In genomic region chr13:40737099-40737498, GRCm38 (mm10) we compare ENCODE assay signal across 14 mouse cellular contexts. TPM values are rescaled to one million over a fixed set of nuclear protein-coding genes. Genes with fewer than 3 reads are reported as not detected.
A peak's percentile ranks its signal among the peaks of the same experiment; 100 is the strongest.
DNase-seq lines count a peak whose midpoint lies in the region; ATAC-seq lines count a peak whose summit lies in the region.
"Had no signal": no experiment of that assay in that cellular context is flagged by ENCODE, and none has a peak within 500 bp of the region (broad histone marks: within the 10 kb centered on the region; RNA-seq: fewer than 3 reads in every experiment).

No protein-coding gene starts in this region.

- H3K36me3 ChIP-seq in midbrain, embryonic 10.5 days, result no peaks in the 10 kb centered on the region
- H3K36me3 ChIP-seq in midbrain, embryonic 16.5 days (ENCODE audit: control insufficient read depth, insufficient read depth, low read length), result no peaks in the 10 kb centered on the region
- H3K36me3 ChIP-seq in limb, embryonic 10.5 days, result no peaks in the 10 kb centered on the region
- H3K36me3 ChIP-seq in neural tube, embryonic 11.5 days (ENCODE audit: control insufficient read depth, insufficient read depth, low read length), result no peaks in the 10 kb centered on the region
- H3K36me3 ChIP-seq: midbrain, embryonic 15.5 days had no signal

- no peak for ATAC-seq in midbrain, embryonic 16.5 days
- no peak for ATAC-seq in neural tube, embryonic 11.5 days (ENCODE audit: insufficient read depth, low FRiP score, low TSS enrichment)

- WGBS in midbrain, embryonic 10.5 days, result 2% methylated on average over 15 of the region's 15 CpGs
- WGBS in midbrain, embryonic 16.5 days, result 3% methylated on average over 15 of the region's 15 CpGs
- 2% methylated on average over 15 of the region's 15 CpGs for WGBS in limb, embryonic 10.5 days
- 1% methylated on average over 15 of the region's 15 CpGs for WGBS in neural tube, embryonic 11.5 days

- H3K4me3 ChIP-seq in midbrain, embryonic 10.5 days, result no peak overlapping the region
- no peak overlapping the region for H3K4me3 ChIP-seq in midbrain, embryonic 16.5 days (ENCODE audit: low read depth, low read length)
- H3K4me3 ChIP-seq in limb, embryonic 10.5 days, result peak overlapping the region; percentile 38
- H3K4me3 ChIP-seq in neural tube, embryonic 11.5 days (ENCODE audit: low read depth, low read length), result no peak overlapping the region
- H3K4me3 ChIP-seq: midbrain, embryonic 15.5 days had no signal

- peak; percentile 79 for DNase-seq in heart, adult 11 months
- DNase-seq in heart, adult 8-10 months (ENCODE audit: low spot score), result no peak
- peak; percentile 48 for DNase-seq in midbrain, embryonic 10.5 days (ENCODE audit: low spot score)
- peak; percentile 59 for DNase-seq in limb, embryonic 10.5 days (ENCODE audit: low spot score)
- peak; percentile 47 for DNase-seq in neural tube, embryonic 11.5 days (ENCODE audit: low spot score)
- no peak for DNase-seq in frontal cortex, postnatal 25 days (ENCODE audit: low spot score in 2 of 2)
- DNase-seq in adrenal gland, postnatal 4 days (ENCODE audit: low spot score in 2 of 2), result no peak
- DNase-seq: cerebellum, adult 9-11 months; heart, adult 18-20 months; heart, postnatal 10 days; lung, postnatal 10 days had no signal

- H3K27ac ChIP-seq in midbrain, embryonic 10.5 days (replicated peaks), result no peak overlapping the region
- H3K27ac ChIP-seq in midbrain, embryonic 16.5 days (ENCODE audit: low read length), result no peak overlapping the region
- no peak overlapping the region for H3K27ac ChIP-seq in limb, embryonic 10.5 days
- no peak overlapping the region for H3K27ac ChIP-seq in neural tube, embryonic 11.5 days (ENCODE audit: low read depth, low read length)
- H3K27ac ChIP-seq: liver, embryonic 14.5 days; midbrain, embryonic 15.5 days had no signal

- H3K4me1 ChIP-seq in midbrain, embryonic 10.5 days, result peaks cover 36% of the 10 kb centered on the region
- peaks cover 19% of the 10 kb centered on the region for H3K4me1 ChIP-seq in midbrain, embryonic 16.5 days (ENCODE audit: control insufficient read depth, insufficient read depth, low read length)
- peaks cover 61% of the 10 kb centered on the region for H3K4me1 ChIP-seq in limb, embryonic 10.5 days
- peaks cover 6% of the 10 kb centered on the region; the same call in 1 of the 2 replicates for H3K4me1 ChIP-seq in neural tube, embryonic 11.5 days (ENCODE audit: control insufficient read depth, insufficient read depth, low read length)

- no peak overlapping the region for H3K4me2 ChIP-seq in midbrain, embryonic 16.5 days (ENCODE audit: low read length)
- no peak overlapping the region for H3K4me2 ChIP-seq in neural tube, embryonic 11.5 days (ENCODE audit: low read depth)

- H3K9ac ChIP-seq in midbrain, embryonic 16.5 days (ENCODE audit: low read depth, low read length), result no peak overlapping the region
- no peak overlapping the region for H3K9ac ChIP-seq in neural tube, embryonic 11.5 days (ENCODE audit: low read length)
- H3K9ac ChIP-seq: liver, embryonic 14.5 days; midbrain, embryonic 15.5 days had no signal

- peaks cover 100% of the 10 kb centered on the region for H3K27me3 ChIP-seq in midbrain, embryonic 10.5 days (ENCODE audit: low read depth, poor library complexity, severe bottlenecking)
- H3K27me3 ChIP-seq in midbrain, embryonic 16.5 days (ENCODE audit: control insufficient read depth, insufficient read depth, low read depth, low read length), result peaks cover 76% of the 10 kb centered on the region
- H3K27me3 ChIP-seq in limb, embryonic 10.5 days (ENCODE audit: low read depth, poor library complexity, severe bottlenecking), result peaks cover 100% of the 10 kb centered on the region
- peaks cover 97% of the 10 kb centered on the region for H3K27me3 ChIP-seq in neural tube, embryonic 11.5 days (ENCODE audit: control insufficient read depth, insufficient read depth, low read length)

- H3K9me3 ChIP-seq in midbrain, embryonic 10.5 days (replicated peaks), result no peaks in the 10 kb centered on the region
- H3K9me3 ChIP-seq in midbrain, embryonic 16.5 days (replicated peaks; ENCODE audit: control insufficient read depth, low read length, poor library complexity, severe bottlenecking), result no peaks in the 10 kb centered on the region
- no peaks in the 10 kb centered on the region for H3K9me3 ChIP-seq in limb, embryonic 10.5 days (replicated peaks)
- no peaks in the 10 kb centered on the region for H3K9me3 ChIP-seq in neural tube, embryonic 11.5 days (ENCODE audit: control insufficient read depth, low read length)
- H3K9me3 ChIP-seq: midbrain, embryonic 15.5 days had no signal

RNA-seq across cellular contexts. Expression of gene Tfap2a, which starts 1.1 kb away (rescaled TPM):
- total RNA-seq in heart, adult 8-10 months (2022), result under 1 TPM in 3 of 4 experiments, not detected in 1; 0.09 to 0.19 (median 0.16) TPM
- 2.3 and 2.5 TPM in 2 replicates for polyA plus RNA-seq in midbrain, embryonic 10.5 days (2016; fragmentation: Nextera tagmentation; extraction: Ambion mirVana)
- 2.3 and 2.8 TPM in 2 replicates for polyA plus RNA-seq in midbrain, embryonic 16.5 days (2015; fragmentation: Nextera tagmentation; extraction: Ambion mirVana)
- 6.7 and 6.9 TPM in 2 replicates for polyA plus RNA-seq in limb, embryonic 10.5 days (2016; fragmentation: Nextera tagmentation; extraction: Ambion mirVana)
- polyA plus RNA-seq in neural tube, embryonic 11.5 days (2014; fragmentation: Nextera tagmentation; extraction: Ambion mirVana), result 12.9 and 13.7 TPM in 2 replicates
- 1 to 10 TPM; 1.5 to 3.1 TPM for total RNA-seq in adrenal gland, postnatal 4 days (2021)

Comparison
In these comparisons a context has a peak if more than half of its experiments do, and no peak if none do; other contexts are left out.
1. DNase-seq: peak in heart, adult 11 months (single experiment), midbrain, embryonic 10.5 days (single experiment), limb, embryonic 10.5 days (single experiment) and neural tube, embryonic 11.5 days (single experiment); none in heart, adult 8-10 months (single experiment), frontal cortex, postnatal 25 days (0 of 2) and adrenal gland, postnatal 4 days (0 of 2).